Mouse (Mus musculus) MEL (cell line): Measurements from ENCODE around the gene Haao. TPM values are rescaled to one million over a fixed set of nuclear protein-coding genes. Genes with fewer than 3 reads are reported as not detected.
A peak's percentile ranks its signal among the peaks of the same experiment; 100 is the strongest.

ENCODE experiments used
- DNase-seq: peaks from one replicate; pipeline ENCODE4 v3.0.0; 2011; ENCODE audit warnings: low read depth, low spot score
- H3K27ac ChIP-seq: 2 replicates; pipeline ENCODE4 v1.5.1; 2012; ENCODE audit warnings: low read depth, mild to moderate bottlenecking, control low read depth, low read length, moderate library complexity; ENCODE audit not compliant: control insufficient read depth
- H3K27me3 ChIP-seq, 2 experiments: fragments of 150-350 bp in 1 of 2; sonication (generic) in 1 of 2; 2 replicates each; pipeline ENCODE4 v1.6.1; 2012; ENCODE audit warnings: low read length in 2 of 2, mild to moderate bottlenecking in 2 of 2, improper control_type of control experiment in 1 of 2, moderate library complexity in 1 of 2; ENCODE audit not compliant: insufficient read depth in 2 of 2, control insufficient read depth in 1 of 2
- H3K36me3 ChIP-seq, 2 experiments: 2 replicates each; pipeline ENCODE4 v1.6.1; 2012 to 2014; ENCODE audit warnings: low read length in 2 of 2, improper control_type of control experiment in 1 of 2, inconsistent platforms in 1 of 2, mild to moderate bottlenecking in 1 of 2; ENCODE audit not compliant: insufficient read depth in 2 of 2, control insufficient read depth in 1 of 2
- H3K4me1 ChIP-seq, 2 experiments: fragments of 150-350 bp in 1 of 2; sonication (generic) in 1 of 2; 2 replicates each; pipeline ENCODE4 v1.6.1; 2012; ENCODE audit warnings: low read length in 2 of 2, improper control_type of control experiment in 1 of 2, mild to moderate bottlenecking in 1 of 2; ENCODE audit not compliant: insufficient read depth in 2 of 2, control insufficient read depth in 1 of 2
- H3K4me3 ChIP-seq, 2 experiments: fragments of 150-350 bp in 1 of 2; sonication (generic) in 1 of 2; 2 replicates each; pipeline ENCODE4 v1.5.1; 2012; ENCODE audit warnings: low read depth in 2 of 2, low read length in 2 of 2, mild to moderate bottlenecking in 2 of 2, moderate library complexity in 2 of 2, control low read depth in 1 of 2, improper control_type of control experiment in 1 of 2; ENCODE audit not compliant: control insufficient read depth in 1 of 2, insufficient read depth in 1 of 2
- H3K79me2 ChIP-seq: 2 replicates; pipeline ENCODE4 v1.6.1; 2012; ENCODE audit warnings: mild to moderate bottlenecking, low read length, moderate library complexity; ENCODE audit not compliant: control insufficient read depth, poor library complexity, insufficient read depth
- H3K9ac ChIP-seq: 2 replicates; pipeline ENCODE4 v1.6.1; 2012; ENCODE audit warnings: low read depth, mild to moderate bottlenecking, control low read depth, low read length, moderate library complexity; ENCODE audit not compliant: control insufficient read depth, poor library complexity, severe bottlenecking
- H3K9me3 ChIP-seq: fragments of 150-350 bp; sonication (generic); replicated peaks from 2 replicates; pipeline ENCODE4 v1.6.1; 2012; ENCODE audit warnings: mild to moderate bottlenecking, low read length, improper control_type of control experiment, moderate library complexity; ENCODE audit not compliant: insufficient read depth
- BHLHE40 ChIP-seq: IDR thresholded peaks from 2 replicates; pipeline ENCODE4 v1.6.1; 2012; ENCODE audit warnings: low read depth, mild to moderate bottlenecking, inconsistent platforms, low read length, improper control_type of control experiment, borderline replicate concordance
- E2F4 ChIP-seq: IDR thresholded peaks from 2 replicates; pipeline ENCODE4 v1.6.1; 2011; ENCODE audit warnings: low read depth, low read length, improper control_type of control experiment, borderline replicate concordance
- EP300 ChIP-seq, 2 experiments: IDR thresholded peaks; 2 replicates each; pipeline ENCODE4 v1.6.1; 2011; ENCODE audit warnings: improper control_type of control experiment in 2 of 2, low read length in 2 of 2, low read depth in 1 of 2, mild to moderate bottlenecking in 1 of 2
- GATA1 ChIP-seq: IDR thresholded peaks from 2 replicates; pipeline ENCODE4 v1.6.1; 2011; ENCODE audit warnings: low read depth, low read length, improper control_type of control experiment
- JUND ChIP-seq: IDR thresholded peaks from 2 replicates; pipeline ENCODE4 v1.6.1; 2011; ENCODE audit warnings: low read depth, mild to moderate bottlenecking, improper control_type of control experiment, low read length
- MAFK ChIP-seq: IDR thresholded peaks from 2 replicates; pipeline ENCODE4 v1.6.1; 2011; ENCODE audit warnings: low read depth, mild to moderate bottlenecking, low read length, improper control_type of control experiment, borderline replicate concordance
- MAX ChIP-seq: IDR thresholded peaks from 2 replicates; pipeline ENCODE4 v1.6.1; 2011; ENCODE audit warnings: low read length, improper control_type of control experiment
- MYC ChIP-seq: IDR thresholded peaks from 2 replicates; pipeline ENCODE4 v1.6.1; 2011; ENCODE audit warnings: low read depth, mild to moderate bottlenecking, low read length, improper control_type of control experiment, moderate library complexity
- NELFE ChIP-seq: IDR thresholded peaks from 2 replicates; pipeline ENCODE4 v1.6.1; 2011; ENCODE audit warnings: low read depth, low read length, improper control_type of control experiment
- NRF1 ChIP-seq: IDR thresholded peaks from 2 replicates; pipeline ENCODE4 v1.6.1; 2014; ENCODE audit warnings: low read depth, mild to moderate bottlenecking, inconsistent platforms, low read length, improper control_type of control experiment, moderate library complexity; ENCODE audit not compliant: poor library complexity, insufficient read depth, severe bottlenecking
- POLR2A ChIP-seq, 2 experiments: IDR thresholded peaks; 2 replicates each; pipeline ENCODE4 v1.6.1; 2011 to 2012; ENCODE audit warnings: low read length in 2 of 2, mild to moderate bottlenecking in 2 of 2, control low read depth in 1 of 2, improper control_type of control experiment in 1 of 2, low read depth in 1 of 2, moderate library complexity in 1 of 2; ENCODE audit not compliant: control insufficient read depth in 1 of 2, insufficient read depth in 1 of 2, poor library complexity in 1 of 2
- POLR2AphosphoS2 ChIP-seq: IDR thresholded peaks from 2 replicates; pipeline ENCODE4 v1.6.1; 2011; ENCODE audit warnings: low read length, improper control_type of control experiment
- POLR2AphosphoS5 ChIP-seq: IDR thresholded peaks from 2 replicates; pipeline ENCODE4 v1.6.1; 2012; ENCODE audit warnings: low read depth, borderline replicate concordance, mild to moderate bottlenecking, inconsistent platforms, low read length, moderate library complexity, mixed read lengths
- RAD21 ChIP-seq: IDR thresholded peaks from 2 replicates; pipeline ENCODE4 v1.6.1; 2011; ENCODE audit warnings: mild to moderate bottlenecking, low read depth, low read length, improper control_type of control experiment
- SMC3 ChIP-seq: IDR thresholded peaks from 2 replicates; pipeline ENCODE4 v1.6.1; 2011; ENCODE audit warnings: low read depth, low read length, improper control_type of control experiment
- TAL1 ChIP-seq: IDR thresholded peaks from 2 replicates; pipeline ENCODE4 v1.6.1; 2012; ENCODE audit warnings: mild to moderate bottlenecking, inconsistent platforms, low read length, moderate library complexity, mixed read lengths
- TBP ChIP-seq: IDR thresholded peaks from 2 replicates; pipeline ENCODE4 v1.8.0; 2011; ENCODE audit warnings: low read depth, low read length, improper control_type of control experiment
- USF1 ChIP-seq: IDR thresholded peaks from 2 replicates; pipeline ENCODE4 v1.6.1; 2014; ENCODE audit warnings: low read depth, mild to moderate bottlenecking, inconsistent platforms, low read length, improper control_type of control experiment, moderate library complexity
- ZC3H11A ChIP-seq: IDR thresholded peaks from 2 replicates; pipeline ENCODE4 v1.6.1; 2012; ENCODE audit warnings: low read depth, mild to moderate bottlenecking, inconsistent platforms, low read length, improper control_type of control experiment
- ZMIZ1 ChIP-seq: IDR thresholded peaks from 2 replicates; pipeline ENCODE4 v1.6.1; 2012; ENCODE audit warnings: low read depth, mild to moderate bottlenecking, inconsistent platforms, low read length, improper control_type of control experiment, moderate library complexity
- polyA plus RNA-seq, 2 experiments: library from polyadenylated mRNA; stranded (reverse) in 1 of 2; unstranded in 1 of 2; fragments of >175 nt in 1 of 2; fragments of >200 nt in 1 of 2; gene quantifications; 2 replicates each; pipeline versions ENCODE4 v1.2.1 to v1.2.4; 2012; ENCODE audit warnings: low replicate concordance in 2 of 2, low read depth in 1 of 2; ENCODE audit not compliant: insufficient read length in 2 of 2, insufficient read depth in 1 of 2, missing spikeins in 1 of 2
- total RNA-seq: library from RNA; depleted of rRNA; stranded (reverse); fragments of 300-350 nt; gene quantifications from 2 replicates; pipeline ENCODE4 v1.2.3, GENCODE M21; 2012

Haao gene
- total and polyA plus RNA-seq, 3 experiments: 1.5 to 2.8 TPM; not detected in 1

- TF ChIP-seq TAL1 (peak; percentile 54), POLR2AphosphoS2 (peak; percentile 37; the same call in 1 of the 2 replicates), ZMIZ1 (peak; percentile 60; the same call in 1 of the 2 replicates), MYC (peak; percentile 98), USF1 (peak; percentile 77), TBP (peak; percentile 92)
Measured at GRCm38 (mm10) chr17:83807345-83807744, 40.4 kb downstream of the Haao start (continued).

DNA sequence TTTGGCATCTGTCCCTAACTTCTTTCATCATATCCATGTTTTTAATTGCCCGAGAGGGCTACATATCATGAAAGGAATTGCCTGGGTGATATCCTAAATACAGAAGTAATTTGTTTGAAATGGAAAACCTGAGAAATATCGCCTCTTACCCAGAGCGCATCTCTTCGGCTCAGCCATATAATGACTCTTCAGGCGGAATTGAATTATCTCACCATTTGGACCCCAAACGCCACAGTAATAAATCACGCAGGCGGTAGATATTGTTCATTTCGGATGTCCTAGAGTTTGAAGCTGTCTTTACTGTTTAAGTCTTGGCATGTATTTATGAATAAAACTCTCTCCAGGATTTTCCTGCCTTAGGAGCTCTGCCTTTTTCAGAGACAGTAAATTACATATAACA, 42.7 kb downstream of the Haao start:
- peaks cover 0 to 13% of the 10 kb centered on the region in 2 experiments; a peak in 2 of 4 replicates for H3K36me3 ChIP-seq
- TF ChIP-seq POLR2AphosphoS2: no peak
- H3K79me2 ChIP-seq: no peaks in the 10 kb centered on the region; the same call in 1 of the 2 replicates
- no peak overlapping the region for H3K4me3 ChIP-seq
- no peak overlapping the region for H3K27ac ChIP-seq
- DNase-seq: no peak
- peaks cover 2 to 10% of the 10 kb centered on the region in 2 experiments; a peak in 3 of 4 replicates for H3K4me1 ChIP-seq
- H3K27me3 ChIP-seq: no peaks in the 10 kb centered on the region
- no peak overlapping the region for H3K9ac ChIP-seq
- H3K9me3 ChIP-seq: no peaks in the 10 kb centered on the region

- TF ChIP-seq POLR2AphosphoS5 (no peak), E2F4 (no peak), NELFE (no peak), ZC3H11A (no peak), MYC (no peak), JUND (no peak), SMC3 (no peak), MAX (no peak), MAFK (no peak), BHLHE40 (no peak), GATA1 (no peak), POLR2A (IDR thresholded peaks at IDR 0.05; ENCODE audit: control insufficient read depth in 1 of 2, insufficient read depth in 1 of 2, low read depth in 1 of 2, low read length in 2 of 2, poor library complexity in 1 of 2) (no peak), RAD21 (no peak), EP300 (IDR thresholded peaks at IDR 0.05; ENCODE audit: low read depth in 1 of 2, low read length in 2 of 2) (no peak), NRF1 (no peak)
- Histone ChIP-seq H3K79me2 (no peaks in the 10 kb centered on the region), H3K36me3 (peaks cover 0 to 11% of the 10 kb centered on the region in 2 experiments; a peak in 2 of 4 replicates), H3K27me3 (no peaks in the 10 kb centered on the region), H3K4me3 (no peak overlapping the region), H3K4me1 (peaks cover 2 to 6% of the 10 kb centered on the region in 2 experiments; a peak in 3 of 4 replicates), H3K27ac (no peak overlapping the region), H3K9me3 (no peaks in the 10 kb centered on the region), H3K9ac (no peak overlapping the region)
- no peak for DNase-seq
Measured at GRCm38 (mm10) chr17:83803987-83804386, 43.8 kb downstream of the Haao start.
